Mouse (Mus musculus) embryonic facial prominence, embryonic 11.5 days (tissue): ENCODE measurements around the gene Mllt3. TPM values are rescaled to one million over a fixed set of nuclear protein-coding genes. Genes with fewer than 3 reads are reported as not detected.
A peak's percentile ranks its signal among the peaks of the same experiment; 100 is the strongest.

Source experiments
- ATAC-seq: fragments of 200-750 bp; cut with Nextera tagmentation; replicated peaks from 2 replicates; pipeline ENCODE4 v1.8.0; 2017; ENCODE audit warnings: low read depth; ENCODE audit not compliant: insufficient number of reproducible peaks, low FRiP score, low TSS enrichment
- DNase-seq: peaks from one replicate; pipeline ENCODE4 v3.0.0-alpha.2; 2015; ENCODE audit warnings: low spot score
- H3K27ac ChIP-seq: fragments of 300-500 bp; sonication (generic); replicated peaks from 2 replicates; pipeline ENCODE4 v1.5.1; 2014; ENCODE audit warnings: mild to moderate bottlenecking, low read depth, low read length, control low read depth
- H3K27me3 ChIP-seq: fragments of 300-500 bp; sonication (generic); 2 replicates; pipeline ENCODE4 v1.6.1; 2014; ENCODE audit warnings: mild to moderate bottlenecking, low read length, moderate library complexity, mixed read lengths; ENCODE audit not compliant: control insufficient read depth, insufficient read depth
- H3K36me3 ChIP-seq: fragments of 300-500 bp; sonication (generic); replicated peaks from 2 replicates; pipeline ENCODE4 v1.6.1; 2014; ENCODE audit warnings: low read depth, mild to moderate bottlenecking, low read length, moderate library complexity, mixed read lengths; ENCODE audit not compliant: control insufficient read depth, insufficient read depth
- H3K4me1 ChIP-seq: fragments of 300-500 bp; sonication (generic); 2 replicates; pipeline ENCODE4 v1.6.1; 2014; ENCODE audit warnings: low read length, mixed read lengths; ENCODE audit not compliant: control insufficient read depth, insufficient read depth
- H3K4me2 ChIP-seq: fragments of 300-500 bp; sonication (generic); 2 replicates; pipeline ENCODE4 v1.6.1; 2014; ENCODE audit warnings: low read depth, mild to moderate bottlenecking, control low read depth, low read length, moderate library complexity
- H3K4me3 ChIP-seq: fragments of 300-500 bp; sonication (generic); 2 replicates; pipeline ENCODE4 v1.5.1; 2014; ENCODE audit warnings: low read depth, low read length, control low read depth
- H3K9ac ChIP-seq: fragments of 300-500 bp; sonication (generic); replicated peaks from 2 replicates; pipeline ENCODE4 v1.6.1; 2014; ENCODE audit warnings: mild to moderate bottlenecking, control low read depth, low read length
- H3K9me3 ChIP-seq: fragments of 300-500 bp; sonication (generic); replicated peaks from 2 replicates; pipeline ENCODE4 v1.6.1; 2016; ENCODE audit warnings: mild to moderate bottlenecking, low read length, inconsistent platforms, mixed read lengths; ENCODE audit not compliant: control insufficient read depth
- whole genome bisulfite sequencing: fragments of 180-500 bp; shearing (Covaris S2); extraction: QIAGEN DNeasy Blood & Tissue Kit; methylation state at CpG from one replicate; pipeline ENCODE4 v1.1.7; 2014; 5-methylcytosine and 5-hydroxymethylcytosine counted together
- polyA plus RNA-seq: library from polyadenylated mRNA; unstranded; fragments of >200 nt; fragmentation: Nextera tagmentation; extraction: Ambion mirVana; gene quantifications from 2 replicates; pipeline ENCODE4 v1.2.1, GENCODE M21; 2014

Mllt3 gene
- polyA plus RNA-seq, 1 experiment from 2014 or later: 70.4 TPM

DNA sequence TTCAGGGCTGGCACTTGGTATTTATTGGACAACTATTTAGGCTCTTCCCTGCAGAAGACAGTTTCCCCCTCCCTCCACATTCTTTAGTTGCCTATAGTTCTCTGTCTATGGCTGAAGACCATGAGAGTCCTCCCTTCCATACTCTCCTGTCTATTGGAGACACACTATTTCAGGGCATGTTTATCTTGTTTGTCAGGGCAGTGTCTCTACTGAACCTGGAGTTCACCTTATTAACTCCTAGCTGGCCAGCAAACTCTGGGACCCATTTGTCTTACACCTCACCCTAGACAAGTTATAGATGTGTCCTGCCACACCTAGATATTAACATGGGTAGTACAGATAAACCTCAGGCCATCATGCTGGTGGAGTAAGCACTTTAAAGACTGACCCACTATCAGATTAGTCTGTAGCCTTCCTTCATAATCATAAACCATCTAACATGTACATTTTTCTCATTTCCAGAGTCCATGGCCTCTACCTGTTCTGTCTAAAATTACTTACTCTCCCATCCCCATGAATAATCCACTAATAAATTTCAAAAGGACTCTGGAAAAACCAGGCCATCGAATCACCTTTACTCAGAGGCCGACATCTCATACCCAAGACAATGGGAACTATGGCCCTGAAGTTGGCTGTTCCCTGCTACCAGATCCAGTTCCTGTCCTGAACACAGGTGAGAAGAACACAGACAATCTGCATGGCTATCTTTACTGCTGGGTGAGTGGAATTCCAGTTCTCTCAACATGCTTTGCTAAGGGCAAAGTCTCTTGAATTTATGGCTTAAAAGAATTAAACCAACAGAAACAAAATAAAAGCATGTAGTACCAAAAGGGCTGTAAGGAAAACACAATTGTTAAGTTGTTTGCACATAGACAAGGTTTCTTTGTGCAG lies 195.4 kb downstream of the Mllt3 start:
- DNase-seq (no peak), ATAC-seq (no peak)
- H3K4me2 ChIP-seq: no peak overlapping the region
- H3K9ac ChIP-seq: no peak overlapping the region
- no peak overlapping the region for H3K27ac ChIP-seq
- H3K4me1 ChIP-seq: no peaks in the 10 kb centered on the region
- no peak overlapping the region for H3K4me3 ChIP-seq
- WGBS: 100% methylated on average over 2 of the region's 2 CpGs
- H3K9me3 ChIP-seq: no peaks in the 10 kb centered on the region
- no peaks in the 10 kb centered on the region for H3K27me3 ChIP-seq
- H3K36me3 ChIP-seq: no peaks in the 10 kb centered on the region

DNA sequence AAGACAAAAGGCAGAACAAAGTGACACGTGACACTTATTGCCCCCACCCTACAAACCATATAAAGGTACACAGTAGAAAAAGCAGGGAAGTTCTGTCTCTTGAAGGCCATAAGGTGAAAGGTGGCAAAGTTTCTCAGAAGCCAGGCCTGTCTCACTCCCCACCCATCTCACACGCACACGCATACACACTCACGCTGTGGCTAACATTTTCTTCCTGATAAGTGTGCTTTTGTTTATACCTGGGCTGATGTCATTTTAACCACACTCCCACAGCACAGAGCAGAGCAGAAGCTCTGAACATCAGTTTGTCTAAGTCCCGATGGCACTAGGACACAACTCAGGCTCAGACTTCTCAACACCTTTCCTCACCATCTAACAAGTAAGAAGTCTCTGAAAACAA lies 196.9 kb downstream of the Mllt3 start:
- no peaks in the 10 kb centered on the region for H3K36me3 ChIP-seq
- H3K4me2 ChIP-seq: no peak overlapping the region
- H3K9ac ChIP-seq: no peak overlapping the region
- 87% methylated on average over 5 of the region's 5 CpGs for WGBS
- H3K27me3 ChIP-seq: no peaks in the 10 kb centered on the region
- H3K9me3 ChIP-seq: no peaks in the 10 kb centered on the region
- H3K4me3 ChIP-seq: no peak overlapping the region
- ATAC-seq: no peak
- H3K27ac ChIP-seq: no peak overlapping the region
- no peaks in the 10 kb centered on the region for H3K4me1 ChIP-seq
- no peak for DNase-seq

DNA sequence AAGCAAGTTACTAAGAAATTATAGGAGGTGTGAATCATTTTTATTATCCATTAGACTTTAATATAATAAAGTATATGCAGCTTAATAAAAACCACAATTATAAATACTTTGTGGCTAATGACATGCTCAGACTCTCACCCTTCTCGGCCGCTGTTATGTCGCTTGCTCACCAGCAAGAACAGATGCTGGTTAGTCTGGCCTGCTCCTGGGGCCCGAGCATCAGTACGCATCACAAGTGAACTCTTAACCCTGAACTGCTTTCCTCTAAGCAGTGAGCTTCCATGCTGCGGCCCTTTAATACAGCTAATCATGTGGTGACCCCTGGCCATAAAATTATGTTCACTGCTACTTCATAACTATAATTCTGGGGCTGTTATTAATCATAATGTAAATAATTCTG lies 198.0 kb downstream of the Mllt3 start:
- Histone ChIP-seq H3K4me2 (no peak overlapping the region), H3K27ac (no peak overlapping the region), H3K9ac (no peak overlapping the region), H3K4me3 (no peak overlapping the region), H3K4me1 (no peaks in the 10 kb centered on the region), H3K9me3 (no peaks in the 10 kb centered on the region), H3K36me3 (no peaks in the 10 kb centered on the region), H3K27me3 (no peaks in the 10 kb centered on the region)
- ATAC-seq (no peak), DNase-seq (no peak)
- WGBS: 47% methylated on average over 6 of the region's 6 CpGs

DNA sequence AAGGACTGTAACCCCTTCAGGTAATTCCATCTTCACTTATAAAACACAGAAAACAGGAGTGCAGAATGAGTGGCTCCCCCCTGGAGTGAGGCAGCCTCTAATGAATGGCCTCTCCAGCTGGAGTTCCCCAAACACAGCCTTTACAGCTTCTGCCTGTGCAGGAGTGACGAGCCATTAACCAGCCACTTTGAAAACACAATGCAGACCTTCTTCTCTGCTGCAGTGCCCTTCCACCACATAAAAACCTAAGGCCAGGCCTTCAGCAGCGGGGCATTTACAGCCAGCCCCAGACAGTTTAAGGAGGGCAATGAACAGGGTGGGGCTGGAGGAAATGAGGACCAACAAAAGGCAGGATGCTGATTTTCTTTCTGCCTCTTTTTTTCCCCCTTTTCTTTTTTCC lies 198.9 kb downstream of the Mllt3 start:
- no peaks in the 10 kb centered on the region for H3K9me3 ChIP-seq
- no peaks in the 10 kb centered on the region for H3K27me3 ChIP-seq
- H3K27ac ChIP-seq: no peak overlapping the region
- H3K4me3 ChIP-seq: no peak overlapping the region
- 29% methylated on average over 2 of the region's 2 CpGs for WGBS
- no peaks in the 10 kb centered on the region for H3K4me1 ChIP-seq
- ATAC-seq (peak; percentile 52; the same call in 1 of the 2 replicates), DNase-seq (no peak)
- no peak overlapping the region for H3K4me2 ChIP-seq
- H3K9ac ChIP-seq: no peak overlapping the region
- H3K36me3 ChIP-seq: no peaks in the 10 kb centered on the region

DNA sequence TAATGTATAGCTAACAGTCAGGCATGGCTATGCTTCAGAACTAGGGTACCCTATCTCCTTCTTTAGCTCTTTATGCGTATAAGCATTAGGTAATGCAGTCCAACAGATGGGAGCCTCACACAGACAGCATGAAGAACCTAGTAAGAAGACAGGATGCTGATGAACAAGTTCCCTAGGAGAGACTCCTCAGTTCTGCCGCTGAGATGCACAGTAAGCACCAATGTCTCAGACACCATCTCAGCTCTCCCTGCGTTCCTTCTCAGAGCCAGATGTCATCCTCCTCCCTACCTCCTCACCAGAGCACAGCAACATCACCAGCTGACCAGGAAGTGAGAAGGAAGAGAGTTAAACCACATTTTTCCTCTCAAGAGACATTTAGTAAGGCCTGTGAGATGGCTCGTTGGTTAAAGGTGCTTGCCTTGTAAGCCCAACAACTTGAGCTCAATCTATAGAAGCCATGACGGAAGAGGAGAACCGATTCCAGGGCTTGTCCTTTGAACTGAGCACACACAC lies 202.3 kb downstream of the Mllt3 start:
- WGBS: 85% methylated on average over 6 of the region's 6 CpGs
- Histone ChIP-seq H3K4me1 (no peaks in the 10 kb centered on the region), H3K4me3 (no peak overlapping the region), H3K9ac (no peak overlapping the region), H3K36me3 (no peaks in the 10 kb centered on the region), H3K27ac (no peak overlapping the region), H3K4me2 (no peak overlapping the region), H3K9me3 (no peaks in the 10 kb centered on the region), H3K27me3 (no peaks in the 10 kb centered on the region)
- no peak for ATAC-seq
- DNase-seq: no peak

DNA sequence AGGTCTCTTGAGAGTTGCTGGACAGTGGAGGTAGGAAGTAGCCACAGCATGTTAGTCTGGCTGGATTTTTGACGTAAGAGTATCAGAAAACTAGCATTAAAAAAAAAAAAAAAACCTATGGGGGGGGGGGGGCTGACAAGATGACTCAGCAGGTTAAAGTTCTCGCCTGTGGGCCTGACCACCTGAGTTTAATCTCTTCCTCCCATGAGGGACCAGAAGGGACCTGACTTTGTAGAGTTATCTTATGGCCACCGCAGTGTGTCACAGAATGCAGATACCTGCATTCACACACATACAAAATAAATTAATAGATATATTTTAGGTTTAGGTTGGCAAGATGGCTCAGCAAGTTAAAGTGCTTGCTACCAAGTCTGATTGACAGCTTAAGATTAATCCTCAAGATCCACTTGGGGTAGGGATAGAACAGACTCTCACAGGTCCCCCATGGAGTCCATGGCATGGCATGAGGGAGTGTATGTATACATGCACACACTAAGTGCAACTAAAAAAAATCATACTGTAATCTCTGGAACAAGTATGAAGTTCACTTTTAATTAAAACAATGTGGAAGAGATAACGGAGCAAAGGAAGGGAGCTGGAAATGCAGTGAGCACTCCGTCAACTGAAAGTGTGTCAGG lies 203.6 kb downstream of the Mllt3 start:
- Histone ChIP-seq H3K4me3 (no peak overlapping the region), H3K27me3 (no peaks in the 10 kb centered on the region), H3K4me1 (no peaks in the 10 kb centered on the region), H3K9me3 (no peaks in the 10 kb centered on the region), H3K9ac (no peak overlapping the region), H3K4me2 (no peak overlapping the region), H3K36me3 (no peaks in the 10 kb centered on the region), H3K27ac (no peak overlapping the region)
- WGBS: 85% methylated on average over 5 of the region's 5 CpGs
- no peak for ATAC-seq
- no peak for DNase-seq

DNA sequence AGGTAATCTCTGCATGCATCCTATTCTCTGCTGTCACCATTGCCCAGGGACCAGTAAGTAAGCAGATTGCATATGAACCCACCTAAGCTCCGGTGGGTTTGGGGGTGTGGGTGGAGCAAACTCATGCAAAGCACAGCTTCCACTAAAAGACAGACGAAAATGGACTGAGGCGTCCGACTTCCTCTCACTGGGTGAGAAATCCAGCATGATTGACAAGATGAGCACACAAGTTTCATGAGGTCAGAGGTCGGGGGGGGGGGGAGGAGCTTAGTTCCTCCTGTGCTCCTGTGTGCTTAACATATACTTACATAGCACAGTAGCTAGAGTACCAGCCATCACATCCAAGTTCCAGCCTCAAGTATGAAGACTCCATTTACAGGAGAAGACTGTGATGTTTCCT lies 206.8 kb downstream of the Mllt3 start:
- 58% methylated on average over 5 of the region's 5 CpGs for WGBS
- H3K27ac ChIP-seq: no peak overlapping the region
- H3K4me3 ChIP-seq: no peak overlapping the region
- DNase-seq (no peak), ATAC-seq (no peak)
- H3K4me2 ChIP-seq: no peak overlapping the region
- H3K9ac ChIP-seq: no peak overlapping the region
- no peaks in the 10 kb centered on the region for H3K4me1 ChIP-seq
- H3K36me3 ChIP-seq: no peaks in the 10 kb centered on the region
- no peaks in the 10 kb centered on the region for H3K27me3 ChIP-seq
- H3K9me3 ChIP-seq: no peaks in the 10 kb centered on the region

DNA sequence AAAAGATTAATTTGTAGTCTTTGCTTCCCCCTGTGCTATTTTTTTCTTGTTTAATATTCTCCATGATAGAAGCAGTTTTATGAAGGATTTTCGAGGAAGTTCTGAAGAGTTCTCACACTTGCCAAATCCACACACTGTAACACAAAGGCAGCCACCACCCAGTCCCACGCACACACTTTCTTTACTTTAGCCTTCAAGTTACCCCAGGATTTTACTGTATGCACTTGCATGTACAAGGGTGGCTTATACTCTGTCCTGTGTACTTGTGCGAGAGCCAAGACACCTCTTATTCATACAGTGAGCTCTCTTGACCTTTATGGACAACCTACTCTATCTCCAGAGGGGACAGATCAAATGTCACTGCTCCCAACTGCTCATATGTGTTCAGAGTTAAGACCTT lies 209.5 kb downstream of the Mllt3 start:
- Histone ChIP-seq H3K4me2 (no peak overlapping the region), H3K36me3 (no peaks in the 10 kb centered on the region), H3K9me3 (no peaks in the 10 kb centered on the region), H3K27ac (no peak overlapping the region), H3K9ac (no peak overlapping the region), H3K4me3 (no peak overlapping the region), H3K27me3 (no peaks in the 10 kb centered on the region), H3K4me1 (no peaks in the 10 kb centered on the region)
- no peak; the same call in 1 of the 2 replicates for ATAC-seq
- whole genome bisulfite sequencing: 78% methylated on average over 3 of the region's 3 CpGs
- no peak for DNase-seq
